Mouse (Mus musculus) cerebellum, adult 2 months (tissue): ENCODE results near the gene Lrrc71.

Experiments
- CTCF ChIP-seq: fragments of 200-500 bp; IDR thresholded peaks from 2 replicates; pipeline ENCODE4 v1.5.1; 2011; ENCODE audit warnings: low read depth, mild to moderate bottlenecking, control low read depth, low read length, moderate library complexity, borderline replicate concordance; ENCODE audit not compliant: insufficient read depth
- POLR2A ChIP-seq: fragments of 200-500 bp; IDR thresholded peaks from 2 replicates; pipeline ENCODE4 v1.6.1; 2011; ENCODE audit warnings: low read length, control low read depth, borderline replicate concordance; ENCODE audit not compliant: insufficient read depth

DNA sequence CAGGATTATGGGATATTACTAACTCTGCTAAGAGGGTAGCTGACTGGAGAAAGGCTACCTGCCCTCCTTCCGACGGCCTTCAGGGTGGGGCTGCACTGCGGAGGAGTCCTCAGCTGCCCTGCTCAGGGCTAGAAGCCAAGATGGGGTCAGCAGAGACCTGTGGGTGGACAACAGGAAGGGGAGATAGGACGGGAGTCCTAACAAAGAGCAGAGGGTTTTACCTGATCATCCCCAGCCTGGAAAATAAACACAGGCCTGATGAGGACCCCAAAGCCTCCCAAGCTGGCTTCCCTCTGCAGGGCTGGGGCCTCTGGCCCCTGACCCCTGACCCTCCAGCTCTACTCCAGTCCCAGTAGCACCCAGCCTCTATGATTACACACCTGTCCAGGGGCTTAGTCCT is 14.8 kb upstream of the Lrrc71 start:
- no peak for TF ChIP-seq CTCF
- TF ChIP-seq POLR2A, result no peak
